Mouse (Mus musculus) ES-E14 (cell line): ENCODE measurements around the gene Clstn3.

Source experiments
- CHD2 ChIP-seq: IDR thresholded peaks from 2 replicates; pipeline ENCODE4 v1.6.1; 2014; ENCODE audit warnings: mild to moderate bottlenecking, low read depth, low read length, inconsistent platforms
- HCFC1 ChIP-seq: IDR thresholded peaks from 2 replicates; pipeline ENCODE4 v1.6.1; 2012; ENCODE audit warnings: low read length, inconsistent platforms, borderline replicate concordance; ENCODE audit not compliant: insufficient read depth
- MAFK ChIP-seq: IDR thresholded peaks from 2 replicates; pipeline ENCODE4 v1.6.1; 2014; ENCODE audit warnings: mild to moderate bottlenecking, low read depth, low read length, inconsistent platforms; ENCODE audit not compliant: insufficient read depth
- ZC3H11A ChIP-seq: IDR thresholded peaks from 2 replicates; pipeline ENCODE4 v1.6.1; 2012; ENCODE audit warnings: low read depth, mild to moderate bottlenecking, inconsistent platforms, low read length, borderline replicate concordance
- ZNF384 ChIP-seq: IDR thresholded peaks from 2 replicates; pipeline ENCODE4 v1.6.1; 2012; ENCODE audit warnings: low read depth, low read length, inconsistent platforms

DNA sequence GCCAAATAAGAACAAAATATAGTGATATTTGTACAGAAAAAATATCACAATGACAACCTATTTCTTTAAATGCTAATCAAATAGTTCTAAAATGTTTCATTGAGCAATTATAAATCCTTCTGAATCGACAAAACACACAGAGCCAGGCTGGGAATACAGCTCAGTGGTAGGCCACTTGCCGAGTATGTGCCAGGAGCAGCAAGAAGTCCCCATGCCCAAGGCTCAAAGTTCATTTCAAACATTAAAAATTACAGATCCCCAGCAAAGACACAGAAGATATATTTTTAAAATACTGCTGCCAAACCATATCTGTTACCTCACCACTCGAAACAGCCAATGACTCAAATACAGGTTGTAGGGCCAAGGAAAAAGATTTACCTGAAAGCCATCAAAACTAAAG lies 45.9 kb downstream of the Clstn3 start:
- TF ChIP-seq MAFK = no peak
- no peak for TF ChIP-seq ZNF384
- no peak for TF ChIP-seq ZC3H11A
- TF ChIP-seq CHD2 = no peak
- TF ChIP-seq HCFC1 = no peak
